Mouse (Mus musculus) heart, embryonic 14.5 days (tissue): ENCODE results near the gene Wfdc3. TPM values are rescaled to one million over a fixed set of nuclear protein-coding genes. Genes with fewer than 3 reads are reported as not detected.
A peak's percentile ranks its signal among the peaks of the same experiment; 100 is the strongest.

Source experiments
- ATAC-seq: fragments of 200-750 bp; cut with Nextera tagmentation; 2 replicates; pipeline ENCODE4 v1.8.0; 2017; ENCODE audit warnings: low read depth, moderate TSS enrichment; ENCODE audit not compliant: insufficient number of reproducible peaks, insufficient read depth, low FRiP score
- H3K27ac ChIP-seq, 2 experiments: fragments of 200-500 bp in 1 of 2; fragments of 300-500 bp in 1 of 2; sonication (generic) in 1 of 2; replicated peaks in 1 of 2; 2 replicates each; pipeline ENCODE4 v1.5.1; 2012 to 2014; ENCODE audit warnings: low read depth in 2 of 2, low read length in 2 of 2, control low read depth in 1 of 2, mild to moderate bottlenecking in 1 of 2, mixed read lengths in 1 of 2; ENCODE audit not compliant: control insufficient read depth in 1 of 2, insufficient read depth in 1 of 2
- H3K27me3 ChIP-seq: fragments of 300-500 bp; sonication (generic); 2 replicates; pipeline ENCODE4 v1.6.1; 2014; ENCODE audit warnings: mild to moderate bottlenecking, low read length, control low read depth; ENCODE audit not compliant: control insufficient read depth, insufficient read depth
- H3K36me3 ChIP-seq: fragments of 300-500 bp; sonication (generic); 2 replicates; pipeline ENCODE4 v1.6.1; 2014; ENCODE audit warnings: mild to moderate bottlenecking, control low read depth, low read length, mixed read lengths; ENCODE audit not compliant: control insufficient read depth, insufficient read depth
- H3K4me1 ChIP-seq, 2 experiments: fragments of 200-500 bp in 1 of 2; fragments of 300-500 bp in 1 of 2; sonication (generic) in 1 of 2; 2 replicates each; pipeline ENCODE4 v1.6.1; 2012 to 2014; ENCODE audit warnings: low read length in 2 of 2, control low read depth in 1 of 2, mixed read lengths in 1 of 2; ENCODE audit not compliant: control insufficient read depth in 2 of 2, insufficient read depth in 2 of 2
- H3K4me2 ChIP-seq: fragments of 300-500 bp; sonication (generic); 2 replicates; pipeline ENCODE4 v1.6.1; 2014; ENCODE audit warnings: mild to moderate bottlenecking, low read length
- H3K4me3 ChIP-seq, 2 experiments: fragments of 200-500 bp in 1 of 2; fragments of 300-500 bp in 1 of 2; sonication (generic) in 1 of 2; 2 replicates each; pipeline ENCODE4 v1.5.1; 2012 to 2014; ENCODE audit warnings: low read length in 2 of 2, mild to moderate bottlenecking in 2 of 2, control low read depth in 1 of 2, low read depth in 1 of 2, moderate library complexity in 1 of 2; ENCODE audit not compliant: control insufficient read depth in 1 of 2, insufficient read depth in 1 of 2
- H3K9ac ChIP-seq: fragments of 300-500 bp; sonication (generic); 2 replicates; pipeline ENCODE4 v1.6.1; 2014; ENCODE audit warnings: mild to moderate bottlenecking, low read length
- H3K9me3 ChIP-seq: fragments of 300-500 bp; sonication (generic); 2 replicates; pipeline ENCODE4 v1.6.1; 2016; ENCODE audit warnings: low read length, control low read depth; ENCODE audit not compliant: control insufficient read depth
- WGBS: fragments of 180-500 bp; shearing (Covaris S2); extraction: QIAGEN DNeasy Blood & Tissue Kit; methylation state at CpG from one replicate; pipeline ENCODE4 v1.1.7; 2014; 5-methylcytosine and 5-hydroxymethylcytosine counted together
- polyA plus RNA-seq: library from polyadenylated mRNA; unstranded; fragments of >200 nt; fragmentation: Nextera tagmentation; extraction: Ambion mirVana; gene quantifications from 2 replicates; pipeline ENCODE4 v1.2.1, GENCODE M21; 2014

The Wfdc3 gene
- polyA plus RNA-seq, 1 experiment from 2014 or later, result 0.51 TPM

GRCm38 (mm10) chr2:164773989-164774364 lies 28.2 kb upstream of the Wfdc3 start:
- Histone ChIP-seq H3K4me1 (peaks cover 13 to 23% of the 10 kb centered on the region in 2 experiments), H3K4me2 (no peak overlapping the region), H3K36me3 (peaks cover 29% of the 10 kb centered on the region), H3K27ac (no peak overlapping the region), H3K27me3 (0 out of 2 replicates have a peak, but pooled peaks cover 5% of the 10 kb centered on the region), H3K9ac (no peak overlapping the region), H3K4me3 (no peak overlapping the region), H3K9me3 (no peaks in the 10 kb centered on the region)
- 72% methylated on average over 5 of the region's 5 CpGs for WGBS
- no peak for ATAC-seq

GRCm38 (mm10) chr2:164773229-164773988 lies 27.7 kb upstream of the Wfdc3 start:
- Histone ChIP-seq H3K4me2 (no peak overlapping the region), H3K9ac (no peak overlapping the region), H3K27ac (0 out of 4 replicates have a peak overlapping the region, but pooled peaks of 1 of the 2 experiments have one; percentile 6), H3K36me3 (peaks cover 30% of the 10 kb centered on the region), H3K9me3 (no peaks in the 10 kb centered on the region), H3K4me1 (peaks cover 13 to 23% of the 10 kb centered on the region in 2 experiments), H3K4me3 (no peak overlapping the region), H3K27me3 (0 out of 2 replicates have a peak, but pooled peaks cover 5% of the 10 kb centered on the region)
- no peak for ATAC-seq
- 76% methylated on average over 14 of the region's 14 CpGs for WGBS

- H3K9ac ChIP-seq, result peak overlapping the region; percentile 93
- H3K4me2 ChIP-seq, result peak overlapping the region; percentile 93
- peaks cover 53% of the 10 kb centered on the region for H3K36me3 ChIP-seq
- WGBS, result 64% methylated on average over 8 of the region's 8 CpGs
- no peak for ATAC-seq
- peaks cover 13 to 23% of the 10 kb centered on the region in 2 experiments for H3K4me1 ChIP-seq
- no peak overlapping the region for H3K27ac ChIP-seq
- no peaks in the 10 kb centered on the region for H3K9me3 ChIP-seq
- no peaks in the 10 kb centered on the region for H3K27me3 ChIP-seq
- H3K4me3 ChIP-seq, result peak overlapping the region; percentile 57 to 91
These were observed 25.4 kb upstream of the Wfdc3 start for GRCm38 (mm10) chr2:164771123-164771522.

DNA sequence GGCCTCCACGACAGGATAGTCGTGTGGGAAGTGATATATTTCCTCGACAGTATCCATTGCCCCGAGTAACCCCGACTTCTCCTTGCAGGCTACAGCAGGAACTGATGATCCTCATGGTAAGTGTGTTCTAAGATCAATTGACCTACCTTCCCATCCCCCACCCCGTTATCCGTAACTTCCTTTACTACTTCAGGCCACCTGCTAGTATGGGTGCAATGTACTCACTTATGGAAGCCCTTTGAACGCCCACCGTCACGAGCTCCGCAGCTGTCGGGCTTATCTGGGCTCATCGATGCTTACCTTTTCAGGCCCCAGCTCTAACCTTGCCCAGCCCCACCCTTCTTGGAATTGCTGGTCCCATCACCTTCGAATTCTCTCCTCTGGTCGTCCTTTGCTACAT lies 24.5 kb upstream of the Wfdc3 start:
- Histone ChIP-seq H3K36me3 (peaks cover 61% of the 10 kb centered on the region), H3K27ac (peak overlapping the region; percentile 4 to 71; a peak in 3 of 4 replicates), H3K4me3 (peak overlapping the region; percentile 57 to 91), H3K4me1 (peaks cover 13 to 23% of the 10 kb centered on the region in 2 experiments), H3K9me3 (no peaks in the 10 kb centered on the region), H3K27me3 (no peaks in the 10 kb centered on the region), H3K9ac (peak overlapping the region; percentile 93), H3K4me2 (peak overlapping the region; percentile 93)
- ATAC-seq, result no peak
- 2% methylated on average over 15 of the region's 15 CpGs for WGBS

GRCm38 (mm10) chr2:164769258-164770037 lies 23.7 kb upstream of the Wfdc3 start, which contains the start of gene Ube2c:
Gene Ube2c, plus strand, starts transcription at chr2:164769898.
- H3K4me1 ChIP-seq, result peaks cover 13 to 23% of the 10 kb centered on the region in 2 experiments
- H3K9me3 ChIP-seq, result no peaks in the 10 kb centered on the region
- ATAC-seq, result peak; percentile 97
- H3K4me2 ChIP-seq, result peak within 1 kb of the TSS; percentile 93
- peak within 1 kb of the TSS; percentile 93 for H3K9ac ChIP-seq
- under 1% methylated on average over 52 of the region's 53 CpGs for WGBS
- peak within 1 kb of the TSS; percentile 51 to 82 for H3K27ac ChIP-seq
- H3K27me3 ChIP-seq, result no peaks in the 10 kb centered on the region
- peak within 1 kb of the TSS; percentile 68 to 91 for H3K4me3 ChIP-seq
- H3K36me3 ChIP-seq, result peaks cover 68% of the 10 kb centered on the region

- Histone ChIP-seq H3K4me1 (peaks cover 13 to 23% of the 10 kb centered on the region in 2 experiments), H3K4me3 (no peak overlapping the region), H3K27me3 (no peaks in the 10 kb centered on the region), H3K9ac (0 out of 2 replicates have a peak overlapping the region, but pooled peaks have one; percentile 6), H3K27ac (peak overlapping the region; percentile 58 to 65), H3K36me3 (peaks cover 68% of the 10 kb centered on the region), H3K4me2 (no peak overlapping the region), H3K9me3 (no peaks in the 10 kb centered on the region)
- WGBS, result 91% methylated on average over 15 of the region's 15 CpGs
- no peak for ATAC-seq
These were observed 22.2 kb upstream of the Wfdc3 start for GRCm38 (mm10) chr2:164767812-164768540.

DNA sequence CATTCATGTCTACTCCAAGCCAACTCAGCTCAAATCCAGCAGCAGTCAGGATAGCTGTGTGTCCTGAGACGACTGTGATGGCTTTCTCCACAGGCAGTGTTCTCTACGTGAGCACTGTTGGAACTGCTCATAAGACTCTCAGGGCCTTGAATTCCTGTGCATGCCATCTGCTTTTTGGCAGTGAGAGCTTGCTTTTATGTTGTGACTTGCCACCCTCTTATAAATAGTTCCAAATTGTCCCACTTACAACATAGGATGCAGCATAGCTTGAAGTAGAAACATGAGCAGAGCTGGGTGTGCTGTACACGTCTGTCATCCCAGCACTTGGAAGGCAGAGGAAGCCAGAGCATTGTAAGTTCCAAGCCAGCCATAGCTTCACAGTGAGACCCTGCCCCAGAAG lies 20.1 kb upstream of the Wfdc3 start:
- H3K27me3 ChIP-seq, result no peaks in the 10 kb centered on the region
- H3K9me3 ChIP-seq, result no peaks in the 10 kb centered on the region
- peaks cover 70% of the 10 kb centered on the region for H3K36me3 ChIP-seq
- H3K4me1 ChIP-seq, result peaks cover 2 to 13% of the 10 kb centered on the region in 2 experiments; a peak in 3 of 4 replicates
- H3K4me3 ChIP-seq, result no peak overlapping the region
- WGBS, result 51% methylated on average over 3 of the region's 3 CpGs
- no peak overlapping the region for H3K4me2 ChIP-seq
- 0 out of 2 replicates have a peak overlapping the region, but pooled peaks have one; percentile 11 for H3K9ac ChIP-seq
- ATAC-seq, result no peak
- H3K27ac ChIP-seq, result peak overlapping the region in 1 of 2 experiments; percentile 55; a peak in 2 of 4 replicates
